Mouse (Mus musculus): ENCODE measurements around the gene Ccdc115. TPM values are rescaled to one million over a fixed set of nuclear protein-coding genes. Genes with fewer than 3 reads are reported as not detected.

Gene Ccdc115
- polyA plus RNA-seq, 1 experiment: 15.6 TPM

- Histone ChIP-seq H3K4me3 (ENCODE audit: low read depth, low read length) (no peak overlapping the region), H3K9me3 (replicated peaks; ENCODE audit: control insufficient read depth, insufficient read depth, low read length, poor library complexity, severe bottlenecking) (no peaks in the 10 kb centered on the region), H3K36me3 (ENCODE audit: control insufficient read depth, insufficient read depth, low read length, poor library complexity, severe bottlenecking) (no peaks in the 10 kb centered on the region), H3K27ac (ENCODE audit: insufficient read depth, low read length) (no peak overlapping the region), H3K4me1 (ENCODE audit: control insufficient read depth, insufficient read depth, low read length) (no peaks in the 10 kb centered on the region), H3K27me3 (ENCODE audit: control insufficient read depth, insufficient read depth, low read length, poor library complexity, severe bottlenecking) (no peaks in the 10 kb centered on the region), H3K9ac (ENCODE audit: low read depth, poor library complexity, severe bottlenecking) (no peak overlapping the region)
- TF ChIP-seq CTCF (IDR thresholded peaks at IDR 0.05; ENCODE audit: low read depth, low read length) (no peak), POLR2A (IDR thresholded peaks at IDR 0.05; ENCODE audit: insufficient read depth, low read length) (no peak), EP300 (IDR thresholded peaks at IDR 0.05; ENCODE audit: insufficient read depth, low read depth, low read length) (no peak)
These were observed 50.1 kb downstream of the Ccdc115 start for GRCm38 (mm10) chr1:34389234-34389891.

GRCm38 (mm10) chr1:34388849-34389233, 50.6 kb downstream of the Ccdc115 start:
- H3K27me3 ChIP-seq (ENCODE audit: control insufficient read depth, insufficient read depth, low read length, poor library complexity, severe bottlenecking): no peaks in the 10 kb centered on the region
- H3K9me3 ChIP-seq (replicated peaks; ENCODE audit: control insufficient read depth, insufficient read depth, low read length, poor library complexity, severe bottlenecking): no peaks in the 10 kb centered on the region
- H3K27ac ChIP-seq (ENCODE audit: insufficient read depth, low read length): no peak overlapping the region
- no peak overlapping the region for H3K9ac ChIP-seq (ENCODE audit: low read depth, poor library complexity, severe bottlenecking)
- H3K4me3 ChIP-seq (ENCODE audit: low read depth, low read length): no peak overlapping the region
- H3K4me1 ChIP-seq (ENCODE audit: control insufficient read depth, insufficient read depth, low read length): no peaks in the 10 kb centered on the region
- H3K36me3 ChIP-seq (ENCODE audit: control insufficient read depth, insufficient read depth, low read length, poor library complexity, severe bottlenecking): no peaks in the 10 kb centered on the region
- TF ChIP-seq CTCF (IDR thresholded peaks at IDR 0.05; ENCODE audit: low read depth, low read length) (no peak), POLR2A (IDR thresholded peaks at IDR 0.05; ENCODE audit: insufficient read depth, low read length) (no peak), EP300 (IDR thresholded peaks at IDR 0.05; ENCODE audit: insufficient read depth, low read depth, low read length) (no peak)

DNA sequence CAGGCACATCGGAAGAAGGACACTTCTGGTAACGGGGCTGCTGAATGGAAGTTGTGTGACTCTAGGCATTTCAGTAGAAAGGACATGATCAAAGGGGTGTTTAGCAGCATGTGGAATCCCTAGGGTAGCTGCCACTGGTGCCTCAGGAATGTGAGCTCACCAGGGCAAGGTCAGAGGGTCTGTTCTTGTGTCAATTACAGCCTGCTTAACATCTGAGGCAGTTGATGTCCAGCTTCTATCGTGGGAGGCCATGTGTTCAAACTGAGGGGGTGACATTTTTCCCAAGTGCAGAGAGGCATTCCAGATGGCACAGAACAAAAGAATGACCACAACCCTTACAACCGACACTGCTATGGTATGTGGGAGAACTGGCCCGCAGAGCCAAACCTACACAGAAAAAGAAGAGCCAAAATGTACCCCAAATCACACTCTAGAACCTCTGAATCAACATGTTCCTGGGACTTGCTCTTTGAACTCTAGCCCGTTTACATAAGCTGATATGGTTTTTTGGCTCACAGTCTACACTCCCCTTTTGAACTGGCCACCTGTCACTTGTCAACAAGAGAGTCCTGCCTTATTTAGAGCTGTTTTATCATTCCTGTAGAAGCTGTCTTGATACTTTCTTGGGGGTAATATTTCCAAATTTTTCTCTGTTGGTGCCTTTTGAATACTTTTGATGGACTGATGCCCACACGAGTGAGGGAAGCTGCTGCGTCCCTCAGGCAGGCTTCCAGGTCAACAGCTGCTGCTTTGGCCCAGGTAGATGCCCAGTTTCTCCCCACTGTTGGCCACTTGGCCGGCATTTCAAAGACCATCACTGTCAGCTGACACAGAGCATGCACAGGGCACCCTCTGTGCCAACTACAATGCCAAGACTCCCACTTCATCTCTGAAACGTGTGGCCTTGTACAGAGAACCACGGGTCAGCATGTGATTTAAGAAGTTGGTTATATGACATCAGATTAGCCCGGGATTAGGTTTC, 51.8 kb downstream of the Ccdc115 start:
- Histone ChIP-seq H3K4me3 (ENCODE audit: low read depth, low read length) (no peak overlapping the region), H3K27ac (ENCODE audit: insufficient read depth, low read length) (no peak overlapping the region), H3K9ac (ENCODE audit: low read depth, poor library complexity, severe bottlenecking) (no peak overlapping the region), H3K36me3 (ENCODE audit: control insufficient read depth, insufficient read depth, low read length, poor library complexity, severe bottlenecking) (no peaks in the 10 kb centered on the region), H3K9me3 (replicated peaks; ENCODE audit: control insufficient read depth, insufficient read depth, low read length, poor library complexity, severe bottlenecking) (no peaks in the 10 kb centered on the region), H3K4me1 (ENCODE audit: control insufficient read depth, insufficient read depth, low read length) (no peaks in the 10 kb centered on the region), H3K27me3 (ENCODE audit: control insufficient read depth, insufficient read depth, low read length, poor library complexity, severe bottlenecking) (no peaks in the 10 kb centered on the region)
- TF ChIP-seq POLR2A (IDR thresholded peaks at IDR 0.05; ENCODE audit: insufficient read depth, low read length): no peak
- TF ChIP-seq EP300 (IDR thresholded peaks at IDR 0.05; ENCODE audit: insufficient read depth, low read depth, low read length): no peak
- TF ChIP-seq CTCF (IDR thresholded peaks at IDR 0.05; ENCODE audit: low read depth, low read length): no peak

Other genes starting within 250 kb of the Ccdc115 start
- gene Imp4, start 179 bp upstream of the Ccdc115 start, polyA plus RNA-seq (2011; ENCODE audit: insufficient read depth, insufficient read length, low read depth, missing spikeins): 42.2 and 49.2 TPM in 2 replicates
- gene Ptpn18, start 20.1 kb upstream of the Ccdc115 start, polyA plus RNA-seq (2011; ENCODE audit: insufficient read depth, insufficient read length, low read depth, missing spikeins): 3.2 and 5.6 TPM in 2 replicates
- not detected in 2 replicates for gene Prss39, start 58.7 kb upstream of the Ccdc115 start, polyA plus RNA-seq (2011; ENCODE audit: insufficient read depth, insufficient read length, low read depth, missing spikeins)
- gene Cfc1, start 96.0 kb upstream of the Ccdc115 start, polyA plus RNA-seq (2011; ENCODE audit: insufficient read depth, insufficient read length, low read depth, missing spikeins): 1.8 and 2.2 TPM in 2 replicates
- not detected in 2 replicates for gene Prss40, start 121.3 kb upstream of the Ccdc115 start, polyA plus RNA-seq (2011; ENCODE audit: insufficient read depth, insufficient read length, low read depth, missing spikeins)
- gene Amer3, start 140.0 kb upstream of the Ccdc115 start, polyA plus RNA-seq (2011; ENCODE audit: insufficient read depth, insufficient read length, low read depth, missing spikeins): not detected in 2 replicates

Measured in ES-Bruce4 (cell line).